Mouse (Mus musculus) left cerebral cortex, adult 2 months (tissue): ENCODE results near the gene Mgst2. TPM values are rescaled to one million over a fixed set of nuclear protein-coding genes. Genes with fewer than 3 reads are reported as not detected.

ENCODE experiments used
- DNase-seq, 2 experiments: peaks; one replicate each; pipeline ENCODE4 v3.0.0; 2021 to 2022; ENCODE audit warnings: low spot score in 2 of 2, mixed read lengths in 1 of 2; ENCODE audit errors: extremely low spot score in 1 of 2
- H3K27ac ChIP-seq: fragments of 200-600 bp; 2 replicates; pipeline ENCODE4 v1.8.1; 2022
- H3K4me3 ChIP-seq: fragments of 200-600 bp; 2 replicates; pipeline ENCODE4 v1.8.1; 2022
- CTCF ChIP-seq: fragments of 200-600 bp; IDR thresholded peaks from 2 replicates; pipeline ENCODE4 v1.8.1; 2022; ENCODE audit warnings: antibody characterized with exemption, mild to moderate bottlenecking, moderate library complexity
- intact Hi-C: fragments of 180-260 bp; cut with DNase I; formaldehyde crosslinking; loops from one replicate; pipeline ENCODE4 v1.15.1; 2025
- total RNA-seq, 2 experiments: library from RNA; stranded (reverse); gene quantifications; 2 replicates each; pipeline ENCODE4 v1.2.3; 2021

The Mgst2 gene
- total RNA-seq, 2 experiments from 2014 or later, result not detected

DNA sequence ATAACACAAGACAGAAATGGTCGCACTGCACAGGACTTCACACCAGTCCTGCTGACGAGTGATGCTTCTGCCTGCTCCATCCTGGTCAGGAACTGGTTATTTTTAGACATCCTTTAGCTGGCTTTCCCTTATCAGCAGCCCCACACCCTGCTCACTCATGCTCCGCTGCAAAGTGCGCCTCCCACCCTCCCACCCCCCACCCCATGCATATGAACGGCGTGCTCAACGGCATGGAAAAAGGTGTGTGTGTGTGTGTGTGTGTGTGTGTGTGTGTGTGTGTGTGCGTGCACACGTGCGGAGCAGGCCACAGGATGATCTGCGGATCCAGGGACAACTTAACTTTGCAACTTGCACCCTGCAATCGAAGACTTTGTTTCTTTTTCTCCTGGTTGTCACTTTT, 68.3 kb downstream of the Mgst2 start:
- Histone ChIP-seq H3K27ac (no peak overlapping the region), H3K4me3 (no peak overlapping the region)
- intact Hi-C loops, result no loop called here
- no peak for TF ChIP-seq CTCF
- DNase-seq, result no peak

DNA sequence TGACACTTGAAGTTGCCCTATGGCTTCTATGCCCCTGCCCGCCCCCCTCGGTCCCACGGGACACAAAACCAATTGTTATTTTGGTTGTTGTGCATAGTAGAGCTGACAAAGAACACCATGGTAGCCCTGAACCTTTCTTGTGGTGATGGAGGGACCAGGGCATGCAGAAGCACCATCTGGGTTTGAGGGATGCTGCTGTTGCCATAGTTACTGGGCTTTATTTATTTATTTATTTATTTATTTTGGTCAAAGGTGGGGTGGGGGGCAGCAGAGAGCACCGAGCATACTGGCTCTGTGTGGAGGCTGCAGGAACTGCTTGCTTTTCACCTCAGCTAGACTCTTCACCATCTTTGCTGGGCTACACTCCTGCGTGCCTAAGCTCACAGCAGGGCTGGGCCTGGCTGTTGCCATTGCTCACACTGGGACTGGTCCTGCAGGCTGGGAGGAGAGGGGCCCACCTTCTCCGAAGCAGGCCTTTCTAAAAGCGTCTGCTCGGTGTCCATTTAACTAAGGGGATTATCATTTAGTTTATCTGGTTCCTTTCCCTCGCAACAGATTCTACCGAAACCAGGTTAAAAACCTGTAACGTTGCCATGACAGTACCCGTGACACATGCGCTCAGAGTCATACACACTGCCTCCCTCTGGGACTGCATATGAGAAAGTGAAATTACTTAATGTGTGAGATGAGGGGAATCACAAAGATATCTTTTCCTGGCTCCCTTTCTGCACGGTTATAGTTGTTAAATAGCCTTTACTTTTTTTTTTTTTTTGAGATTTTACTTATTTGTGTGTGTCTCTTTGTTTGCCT, 69.2 kb downstream of the Mgst2 start:
- intact Hi-C loops, result no loop called here
- TF ChIP-seq CTCF, result no peak
- DNase-seq, result no peak
- Histone ChIP-seq H3K4me3 (no peak overlapping the region), H3K27ac (no peak overlapping the region)

DNA sequence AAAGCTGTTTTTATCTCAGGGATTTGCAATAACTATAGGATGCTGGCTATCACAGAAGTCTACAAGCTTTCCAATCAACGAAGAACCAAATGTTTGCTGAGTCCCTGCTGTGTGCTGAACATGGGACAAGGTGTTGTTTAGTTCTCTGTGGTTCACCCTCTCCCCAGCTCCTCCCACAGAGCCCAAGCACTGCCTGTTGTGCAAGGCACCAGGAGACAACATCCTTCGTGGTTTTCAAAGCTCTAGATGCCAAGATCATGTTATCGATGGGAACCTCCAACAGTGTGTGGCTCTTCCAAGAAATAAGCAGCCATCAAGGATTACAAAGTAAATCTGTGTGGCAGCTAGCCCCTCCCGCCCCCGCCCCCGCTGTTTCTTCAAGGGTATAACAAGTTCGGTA, 70.5 kb downstream of the Mgst2 start:
- TF ChIP-seq CTCF, result no peak
- intact Hi-C loops, result no loop called here
- no peak overlapping the region for H3K4me3 ChIP-seq

DNA sequence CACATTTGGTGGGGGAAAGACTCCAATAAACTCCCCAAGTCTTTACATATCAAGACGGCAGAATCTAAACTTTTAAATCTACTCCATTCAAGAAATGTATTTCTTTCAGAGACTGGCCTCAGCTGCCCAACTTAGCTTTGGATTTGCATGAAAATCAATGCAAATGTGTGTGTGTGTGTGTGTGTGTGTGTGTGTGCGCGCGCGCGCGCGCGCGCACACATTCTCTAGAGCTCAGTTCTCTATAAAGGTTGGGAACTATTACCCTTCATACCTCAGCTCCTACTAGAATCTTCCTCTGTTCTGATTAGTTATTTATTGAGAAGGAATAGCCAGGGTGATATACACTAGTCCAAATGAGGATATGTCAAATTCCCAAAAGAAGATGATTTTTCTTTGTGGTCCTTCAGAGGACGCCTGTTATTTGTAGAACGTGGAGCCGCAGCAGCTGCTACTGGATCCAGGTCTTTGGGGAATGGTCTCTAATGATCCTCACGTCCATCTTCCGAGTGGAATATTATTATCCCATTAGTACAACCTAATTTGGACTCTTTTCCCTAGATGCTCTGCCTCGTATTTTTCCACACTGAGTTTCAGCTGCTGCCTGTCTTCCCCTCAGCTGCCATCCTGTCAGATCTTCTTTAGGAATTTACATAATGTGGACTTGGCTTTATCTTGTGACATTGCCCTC, 71.9 kb downstream of the Mgst2 start:
- Histone ChIP-seq H3K4me3 (no peak overlapping the region), H3K27ac (no peak overlapping the region)
- DNase-seq, result no peak
- intact Hi-C loops, result no loop called here
- TF ChIP-seq CTCF, result no peak

More for the DNA sequence above, 70.5 kb downstream of the Mgst2 start:
- no peak overlapping the region for H3K27ac ChIP-seq
- no peak for DNase-seq

Other genes with a start within 250 kb of the Mgst2 start
- 10 to 100 TPM; 50.1 to 54.6 TPM for gene Naa15, start 245.2 kb upstream of the Mgst2 start, total RNA-seq
- gene Rab33b, start 176.4 kb upstream of the Mgst2 start, total RNA-seq, result 10 to 100 TPM; 19.2 to 20.8 TPM
- 100 to 1,000 TPM; 133 to 143 TPM for gene Setd7, start 99.5 kb upstream of the Mgst2 start, total RNA-seq